Mouse (Mus musculus): ENCODE results near the gene 4930524B15Rik.
"Not testable (repeated sequence)": the region's sequence is repeated elsewhere in the genome, so short reads cannot be mapped to it uniquely, and the experiment has no call there.

4930524B15Rik gene

DNA sequence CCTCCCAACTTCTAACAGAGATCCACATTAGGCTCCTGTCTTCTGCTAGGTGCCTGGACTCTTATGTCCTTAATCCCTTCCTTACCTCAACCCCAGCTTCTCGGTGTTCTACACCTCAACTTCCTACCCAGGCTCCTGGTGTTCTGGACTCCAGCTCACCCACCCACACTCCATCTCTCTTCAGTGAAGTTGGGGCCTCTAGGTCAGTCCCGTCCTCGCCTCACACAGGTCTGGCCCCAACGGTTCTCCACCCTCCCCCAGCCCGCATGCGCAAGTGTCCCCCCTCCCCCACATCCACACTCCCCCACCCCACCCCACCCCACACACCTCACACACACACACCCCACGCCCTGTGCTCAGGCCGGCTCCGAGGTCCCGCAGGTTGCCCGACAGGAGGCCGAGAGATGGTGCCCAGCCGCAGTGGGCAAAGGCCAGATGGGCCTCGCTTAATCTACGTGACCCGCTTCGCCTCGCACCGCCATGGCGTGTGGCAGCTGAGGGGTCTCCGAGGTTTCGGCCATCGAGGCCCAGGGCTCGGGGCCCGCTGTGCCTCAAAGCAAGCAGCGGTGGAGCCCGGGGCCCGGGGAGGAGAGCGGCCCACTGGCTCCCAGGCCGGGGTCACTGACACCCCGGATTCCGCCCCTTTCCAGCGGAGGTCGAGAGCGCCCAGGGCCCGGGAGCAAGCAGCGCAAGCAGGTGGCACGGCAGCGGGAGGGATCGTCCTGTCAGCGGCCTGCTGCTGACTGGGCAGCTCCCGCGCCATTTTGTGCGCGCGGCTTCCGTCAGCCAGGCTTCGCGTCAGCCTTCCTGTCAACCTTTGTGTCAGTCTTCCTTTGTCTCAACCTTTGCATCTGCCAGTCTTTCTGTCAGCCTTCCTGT lies at the start of gene 4930524B15Rik:
Gene 4930524B15Rik (plus strand): TSS at position 337 of the 879 bp plus-strand sequence.
- no peak for DNase-seq (ENCODE audit: low read depth, low spot score)

DNA sequence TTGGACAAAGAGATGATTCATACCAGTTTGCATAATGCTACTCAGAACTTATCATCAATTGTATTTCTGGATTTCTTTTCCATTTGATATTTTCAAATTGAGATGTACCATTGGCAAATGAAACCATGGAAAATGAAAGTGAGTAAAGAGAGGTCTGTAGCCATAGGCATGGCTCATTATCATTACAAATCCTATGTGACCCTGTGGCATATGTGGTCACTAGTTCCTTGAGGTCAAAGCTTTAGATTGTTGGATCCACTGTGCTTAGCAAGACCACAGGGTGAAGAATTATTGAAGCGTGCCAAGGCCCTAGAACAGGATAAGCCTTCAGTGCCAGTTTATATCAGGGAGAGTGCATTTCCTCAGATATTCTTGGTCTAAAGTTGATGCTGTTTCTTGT lies 47.6 kb upstream of the 4930524B15Rik start:
- no peak for DNase-seq (ENCODE audit: low read depth, low spot score)

DNA sequence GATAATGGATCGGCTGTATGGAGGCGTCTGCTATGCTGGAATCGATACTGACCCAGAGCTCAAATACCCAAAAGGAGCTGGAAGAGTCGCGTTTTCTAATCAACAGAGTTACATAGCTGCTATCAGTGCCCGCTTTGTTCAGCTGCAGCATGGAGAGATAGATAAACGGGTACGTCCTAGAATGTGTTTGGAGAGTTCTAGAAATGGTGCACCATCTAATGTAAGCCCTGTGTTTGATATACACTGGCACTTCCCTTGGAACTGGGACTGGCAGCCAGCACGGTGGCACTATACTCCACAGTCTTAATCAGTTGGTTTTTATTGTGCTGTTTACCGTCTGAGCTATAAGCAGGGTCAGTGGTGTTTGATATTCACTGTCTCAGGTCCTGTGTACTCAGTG lies 35.3 kb upstream of the 4930524B15Rik start:
- no peak for DNase-seq (ENCODE audit: low read depth, low spot score)

DNA sequence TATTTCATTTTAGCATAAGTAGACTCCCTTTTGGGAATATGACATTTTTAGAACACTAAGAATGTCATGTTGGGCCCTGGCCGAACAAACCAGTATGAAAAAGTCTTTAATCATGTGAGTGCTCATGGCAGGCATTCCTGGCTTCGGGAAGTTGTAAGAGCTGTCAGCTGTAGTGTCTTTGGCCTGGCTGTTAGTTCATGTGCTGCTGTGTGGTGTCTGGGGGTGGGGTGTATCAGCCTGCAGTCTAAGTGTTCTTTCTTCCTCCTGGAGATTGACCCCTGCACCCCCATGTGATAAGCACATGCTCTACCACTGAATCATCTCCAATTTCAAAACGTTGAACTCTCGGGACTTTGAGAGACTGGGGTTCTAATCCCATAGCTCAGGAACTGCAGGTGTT lies 29.7 kb upstream of the 4930524B15Rik start:
- DNase-seq (ENCODE audit: low read depth, low spot score): no peak

DNA sequence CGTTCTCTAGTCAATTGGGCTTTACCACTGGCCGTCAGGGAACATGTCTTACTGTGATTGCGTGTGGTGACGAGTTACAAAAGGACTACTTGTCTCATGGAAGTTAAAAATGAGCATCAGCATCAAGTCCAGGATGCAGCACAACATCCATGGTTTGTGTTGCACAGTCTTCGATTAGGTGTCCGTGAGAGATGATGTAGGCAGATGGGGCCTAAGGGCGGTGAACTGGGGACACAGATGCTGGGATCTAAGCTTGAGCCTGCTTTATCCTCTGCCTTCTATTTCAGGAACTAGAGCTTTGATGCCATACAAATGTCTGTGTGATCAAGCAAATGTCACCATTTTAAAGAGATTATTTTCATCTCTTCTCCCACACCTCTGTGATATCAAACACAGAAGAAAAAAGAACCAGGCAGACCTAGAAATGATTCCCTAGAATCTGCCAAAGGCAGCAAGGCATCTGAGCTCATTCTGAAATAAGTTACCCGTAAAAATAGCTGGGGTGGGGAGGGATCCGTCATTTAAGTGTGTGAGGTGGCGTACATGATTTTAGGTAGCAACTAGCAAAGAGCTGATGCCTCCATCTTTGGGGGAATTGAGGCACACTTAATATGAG lies 28.4 kb upstream of the 4930524B15Rik start:
- DNase-seq (ENCODE audit: low read depth, low spot score): no peak

DNA sequence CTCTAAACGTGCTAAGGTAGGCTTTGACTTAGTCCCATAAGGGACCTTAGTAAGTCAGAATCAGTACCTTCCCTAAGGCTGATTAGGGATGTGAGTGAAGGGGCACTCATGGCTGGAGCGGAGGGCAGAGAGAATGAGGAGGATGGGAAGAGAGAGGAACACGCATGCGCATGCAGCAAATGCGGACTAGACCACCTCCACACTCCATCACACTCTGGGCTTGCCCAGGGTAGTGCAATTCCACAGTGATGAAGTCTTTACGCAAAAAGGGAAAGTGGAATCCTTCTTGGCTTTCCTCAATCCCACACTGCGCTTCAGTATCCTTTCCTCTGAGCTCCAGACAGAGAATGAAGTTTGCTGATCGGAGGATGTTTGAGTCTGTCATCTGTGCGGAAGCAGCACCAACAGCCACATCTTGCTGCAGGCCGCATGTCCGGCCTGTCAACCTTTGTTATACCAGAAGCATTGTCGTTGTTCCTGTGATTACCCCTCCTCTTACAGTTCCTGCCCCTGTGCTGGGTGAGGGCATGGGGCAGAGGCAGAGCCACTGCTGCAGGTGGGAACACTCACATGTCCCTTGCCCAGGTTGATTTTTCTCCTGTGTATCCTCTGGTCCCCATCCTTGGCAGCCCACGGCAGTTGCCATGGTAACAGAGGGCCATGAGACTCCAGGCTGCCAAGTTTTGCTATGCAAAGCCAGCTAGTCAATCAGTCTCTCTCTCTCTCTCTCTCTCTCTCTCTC lies 24.3 kb upstream of the 4930524B15Rik start:
- no peak for DNase-seq (ENCODE audit: low read depth, low spot score)

DNA sequence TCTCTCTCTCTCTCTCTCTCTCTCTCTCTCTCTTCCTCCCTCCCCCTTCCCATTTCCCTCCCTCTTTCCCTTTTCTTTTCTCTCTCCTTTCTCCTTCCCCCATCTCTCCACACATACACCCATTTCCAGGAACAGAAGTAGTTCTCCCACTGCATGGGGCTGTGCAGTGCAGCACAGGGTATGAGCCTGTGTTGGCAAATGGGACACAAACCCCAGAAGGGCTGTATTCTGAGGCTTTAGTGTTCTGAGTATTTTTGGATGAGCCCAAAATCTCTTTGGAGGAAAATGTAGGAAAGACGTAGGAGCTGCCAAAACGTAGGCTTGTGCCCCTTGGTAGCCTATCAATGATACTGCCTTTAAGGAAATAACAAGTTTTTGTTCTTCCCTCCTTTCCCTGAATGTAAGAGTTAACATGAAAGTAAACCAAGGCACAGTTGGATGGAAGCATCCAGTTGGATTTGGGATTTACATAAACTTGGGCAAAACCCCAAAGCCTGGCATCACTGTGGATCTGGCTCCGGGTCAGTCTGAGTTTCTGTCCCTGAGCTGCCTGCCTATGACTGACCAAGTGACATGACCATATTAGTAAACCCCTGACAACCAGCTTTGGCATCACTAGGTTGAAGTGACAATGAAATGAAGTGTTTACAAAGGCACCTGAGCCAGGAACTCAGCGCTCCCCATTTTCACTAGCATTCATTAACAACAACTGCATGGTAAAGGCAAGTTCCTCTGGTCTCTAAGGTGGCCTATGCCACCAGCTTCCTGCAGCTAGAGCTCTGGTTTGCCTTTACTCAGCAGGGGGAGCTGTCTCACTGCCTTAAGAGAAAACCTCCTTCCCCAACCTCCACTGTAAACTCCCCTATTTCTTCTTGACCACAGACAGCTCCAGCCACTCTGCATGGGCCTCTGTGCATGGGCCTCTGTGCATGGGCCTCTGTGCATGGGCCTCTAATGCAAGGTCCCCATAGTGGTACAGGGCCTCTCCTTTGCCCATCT lies 23.5 kb upstream of the 4930524B15Rik start:
- no peak for DNase-seq (ENCODE audit: low read depth, low spot score)

DNA sequence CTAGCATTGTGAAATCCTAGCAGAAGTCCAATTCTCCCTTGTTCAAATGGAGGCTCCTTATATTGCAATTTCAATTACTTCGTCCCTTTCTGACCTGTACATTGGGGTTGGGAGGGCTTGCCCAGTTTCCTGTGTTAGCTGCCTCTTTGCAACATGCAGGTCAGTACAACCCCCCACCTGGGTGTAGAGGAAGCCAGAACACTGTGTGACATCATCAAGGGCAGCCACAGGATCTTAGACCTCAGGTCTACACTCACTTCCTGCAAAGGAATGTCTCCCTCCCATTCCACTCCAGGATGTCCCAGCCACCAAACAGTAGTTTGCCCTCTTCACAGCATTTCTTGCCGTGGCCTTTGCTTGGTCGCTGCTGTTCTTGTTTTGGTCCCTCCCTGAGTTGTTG lies 19.9 kb upstream of the 4930524B15Rik start:
- DNase-seq (ENCODE audit: low read depth, low spot score): no peak

DNA sequence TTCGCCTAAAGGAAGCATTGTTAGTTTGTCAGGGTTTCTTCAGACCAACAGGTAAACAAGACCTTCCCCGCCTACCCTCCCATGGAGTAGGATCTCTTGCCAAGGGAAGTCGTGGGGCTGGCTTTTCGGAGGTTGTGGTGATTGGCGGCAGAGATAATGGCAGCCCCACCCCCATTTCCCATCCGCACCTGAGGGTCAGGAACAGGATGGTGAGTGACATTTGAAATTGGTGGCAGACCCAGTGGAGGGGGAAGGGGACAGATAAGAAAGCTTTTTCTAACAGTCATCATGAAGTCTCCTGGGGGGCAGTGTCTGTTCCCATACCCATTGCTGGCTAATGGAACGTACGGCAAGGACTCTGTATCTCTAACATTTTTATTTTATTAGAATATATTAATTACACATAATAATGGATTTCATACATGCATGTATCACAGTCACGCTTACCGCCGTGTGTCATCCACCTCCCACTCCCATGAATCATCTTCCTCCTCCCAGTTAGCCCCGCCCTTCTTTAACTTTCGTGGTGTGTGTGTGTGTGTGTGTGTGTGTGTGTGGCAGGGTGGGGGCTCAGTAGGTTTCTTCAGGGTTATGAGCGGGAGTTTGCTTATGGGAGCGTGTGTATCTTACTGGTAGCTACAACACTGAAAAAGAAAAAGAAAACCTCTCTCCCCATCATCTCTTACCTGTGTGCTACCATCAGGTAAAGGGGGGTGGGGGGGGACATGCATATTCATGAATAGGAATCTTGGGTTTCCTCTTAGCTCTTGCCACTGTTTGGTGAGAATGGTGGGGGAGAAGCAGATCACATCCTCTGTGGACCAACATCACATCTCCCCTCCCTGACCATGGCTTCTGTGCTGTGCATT lies 16.7 kb upstream of the 4930524B15Rik start:
- DNase-seq (ENCODE audit: low read depth, low spot score): no peak

DNA sequence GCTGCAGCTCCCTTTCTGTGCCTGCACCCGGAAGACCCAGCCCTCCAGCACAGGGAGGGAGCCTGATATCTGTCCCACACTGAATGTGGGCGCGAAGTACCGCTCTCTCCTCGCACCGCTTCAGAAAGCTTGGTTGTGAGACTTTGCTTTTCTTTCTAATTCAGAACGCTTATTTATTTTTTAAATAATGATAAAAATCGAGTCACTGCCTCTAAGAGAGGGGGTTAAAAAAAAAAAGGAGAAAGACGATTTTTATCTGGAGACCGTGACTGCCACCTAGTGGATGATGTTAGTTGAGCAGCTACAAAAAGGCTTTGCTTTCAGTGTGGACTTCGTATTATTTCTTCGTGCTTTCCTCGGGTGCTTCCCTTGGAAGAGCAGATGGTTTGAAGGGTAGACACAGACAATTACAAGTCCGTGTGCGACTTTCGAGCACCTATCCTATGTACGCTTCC lies 16.0 kb upstream of the 4930524B15Rik start:
- peak; percentile 46 for DNase-seq (ENCODE audit: low read depth, low spot score)

DNA sequence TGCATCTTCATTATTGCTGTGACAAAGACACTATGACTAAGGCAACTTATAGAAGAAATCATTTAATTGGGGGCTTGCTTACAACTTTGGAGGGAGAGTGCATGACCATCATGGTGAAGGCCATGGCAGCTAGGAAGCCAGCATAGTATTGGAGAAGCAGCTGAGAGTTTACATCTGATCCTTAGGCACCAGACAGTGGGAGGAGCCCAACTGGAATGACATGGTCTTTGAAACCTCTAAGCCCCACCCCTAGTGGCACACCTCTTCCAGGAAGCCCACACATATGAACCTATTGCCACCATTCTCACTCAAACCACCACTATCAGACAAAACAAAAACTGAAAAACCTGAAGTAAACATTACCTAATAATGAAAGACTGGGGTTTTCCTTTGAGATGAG lies 5.3 kb upstream of the 4930524B15Rik start:
- DNase-seq (ENCODE audit: low read depth, low spot score): no peak

DNA sequence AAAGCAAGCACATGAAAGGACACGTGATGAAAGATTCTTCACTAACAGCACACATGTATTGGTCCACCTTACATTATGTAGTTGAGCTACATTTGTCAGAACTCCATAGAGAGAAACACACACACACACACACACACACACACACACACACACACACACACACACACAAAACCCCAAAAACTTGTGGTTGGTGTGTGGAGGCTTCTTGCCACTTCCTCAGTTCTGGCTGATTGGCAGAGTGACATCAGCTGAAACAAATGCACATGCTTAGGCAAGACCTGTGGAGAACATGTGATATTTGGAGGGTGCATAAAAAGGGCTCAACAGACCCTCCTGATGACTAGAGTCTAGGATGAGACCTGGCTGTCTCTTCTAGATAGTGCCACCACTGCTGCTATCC lies 1.4 kb upstream of the 4930524B15Rik start:
- DNase-seq (ENCODE audit: low read depth, low spot score): no peak

DNA sequence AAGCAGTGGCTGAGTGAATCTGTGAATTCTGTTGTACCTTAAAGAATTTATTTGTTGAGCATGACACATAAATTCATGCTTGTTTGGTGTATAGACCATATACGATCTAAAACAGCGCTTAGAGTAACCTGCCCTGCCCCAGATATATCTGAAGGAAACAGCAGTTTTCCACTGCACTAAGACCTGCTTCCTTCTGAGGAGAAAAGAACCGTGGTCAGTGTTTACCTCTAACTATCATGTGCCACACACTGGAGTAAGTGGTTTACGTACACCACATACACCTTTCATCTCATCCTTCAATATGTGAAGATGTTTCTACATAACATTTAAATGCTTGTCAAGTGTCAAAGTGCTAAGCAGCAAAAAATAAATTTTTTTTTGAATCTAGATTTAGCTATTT lies 8.7 kb downstream of the 4930524B15Rik start:
- no peak for DNase-seq (ENCODE audit: low read depth, low spot score)

DNA sequence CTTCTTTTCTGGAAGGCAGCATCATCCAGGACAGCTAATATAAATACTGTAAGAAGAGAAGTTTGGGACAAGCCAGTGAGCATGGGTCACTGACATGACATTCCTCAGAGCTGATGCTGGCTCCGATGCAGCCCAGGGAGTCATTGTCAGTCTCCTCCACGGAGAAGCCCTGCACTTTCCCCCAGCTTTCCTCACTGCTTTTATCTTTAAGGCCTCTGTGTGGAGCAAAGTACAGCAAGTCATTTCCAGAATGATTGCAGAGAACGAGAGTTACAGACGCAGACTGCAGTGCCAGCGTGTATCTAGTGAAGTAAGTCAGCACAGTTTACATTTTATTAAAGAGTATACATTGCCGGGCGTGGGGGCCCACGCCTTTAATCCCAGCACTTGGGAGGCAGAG lies 9.4 kb downstream of the 4930524B15Rik start:
- no peak for DNase-seq (ENCODE audit: low read depth, low spot score)

DNA sequence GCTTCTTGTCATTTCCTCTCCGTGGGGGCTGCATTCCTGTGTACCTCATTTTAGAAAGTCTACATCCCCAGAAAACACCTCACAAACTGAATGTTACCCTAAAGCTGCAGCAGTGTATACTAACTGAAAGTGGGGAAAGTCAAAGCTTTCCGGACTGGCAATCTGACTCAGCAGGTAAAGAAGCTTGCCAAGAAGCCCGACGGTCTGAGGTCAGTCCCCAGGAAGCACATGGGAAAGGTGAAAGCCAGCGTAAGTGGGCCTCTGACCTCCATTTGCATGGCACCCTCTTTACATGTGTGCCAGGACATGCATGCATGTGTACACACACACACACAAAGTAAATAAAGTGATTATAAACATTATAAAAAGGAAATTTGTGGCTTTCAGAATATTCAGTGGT lies 10.3 kb downstream of the 4930524B15Rik start:
- no peak for DNase-seq (ENCODE audit: low read depth, low spot score)

DNA sequence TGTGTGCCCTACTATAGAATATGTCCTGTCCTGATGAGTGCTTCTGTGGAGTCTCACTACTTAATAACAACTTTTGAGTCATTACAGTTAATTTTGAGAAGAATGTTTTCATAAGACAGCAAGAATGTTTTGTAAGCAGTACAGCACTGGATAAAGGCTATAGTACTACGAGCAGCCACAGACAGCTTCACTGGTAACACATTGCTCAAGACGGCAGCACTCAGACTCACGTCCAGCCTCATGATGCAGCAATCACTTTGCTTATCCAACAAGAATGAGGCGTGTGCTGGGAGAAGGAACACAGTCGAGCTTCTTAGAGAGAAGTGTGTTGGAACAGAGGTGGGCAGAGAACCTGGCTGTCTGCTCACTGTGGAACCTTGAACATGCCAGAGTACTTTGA lies 10.7 kb downstream of the 4930524B15Rik start:
- DNase-seq (ENCODE audit: low read depth, low spot score): no peak

DNA sequence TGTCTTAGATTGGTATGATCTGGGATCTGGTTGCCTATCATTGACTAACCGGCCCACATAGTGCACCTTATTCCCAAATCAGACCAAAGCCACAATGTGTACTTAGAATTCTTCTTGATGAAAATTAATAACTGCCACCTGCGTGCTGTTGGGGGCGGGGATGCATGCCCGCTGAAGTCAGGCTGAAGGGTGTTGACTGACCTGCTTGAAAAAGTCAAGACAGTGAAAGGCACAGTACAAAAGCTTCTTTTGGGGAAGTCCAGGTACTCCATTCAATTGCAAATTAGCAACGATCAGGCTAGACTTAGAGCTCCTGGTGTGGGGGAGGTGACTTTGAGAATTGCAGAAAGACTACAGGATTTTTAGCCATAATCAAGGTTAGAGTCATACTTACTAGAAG lies 14.7 kb downstream of the 4930524B15Rik start:
- DNase-seq (ENCODE audit: low read depth, low spot score): not testable (repeated sequence)

DNA sequence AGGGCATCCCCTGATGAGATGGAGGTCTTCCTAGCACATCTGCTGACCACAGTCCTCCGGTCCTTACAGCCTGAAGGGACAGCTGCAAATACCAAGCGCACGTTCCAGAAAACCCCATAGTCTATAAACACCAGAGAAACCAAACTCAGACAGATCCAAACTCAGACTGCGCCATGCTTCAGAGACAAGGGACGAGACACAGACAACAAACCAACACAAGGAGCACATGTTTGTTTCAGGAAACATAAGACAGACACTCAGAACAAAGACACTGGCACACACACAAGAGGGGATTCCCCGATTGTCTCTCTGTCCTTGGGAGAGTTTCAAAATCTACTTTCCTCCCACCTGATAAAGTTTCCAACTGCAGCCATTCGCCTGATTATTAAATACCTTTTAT lies 16.4 kb downstream of the 4930524B15Rik start:
- DNase-seq (ENCODE audit: low read depth, low spot score): no peak

DNA sequence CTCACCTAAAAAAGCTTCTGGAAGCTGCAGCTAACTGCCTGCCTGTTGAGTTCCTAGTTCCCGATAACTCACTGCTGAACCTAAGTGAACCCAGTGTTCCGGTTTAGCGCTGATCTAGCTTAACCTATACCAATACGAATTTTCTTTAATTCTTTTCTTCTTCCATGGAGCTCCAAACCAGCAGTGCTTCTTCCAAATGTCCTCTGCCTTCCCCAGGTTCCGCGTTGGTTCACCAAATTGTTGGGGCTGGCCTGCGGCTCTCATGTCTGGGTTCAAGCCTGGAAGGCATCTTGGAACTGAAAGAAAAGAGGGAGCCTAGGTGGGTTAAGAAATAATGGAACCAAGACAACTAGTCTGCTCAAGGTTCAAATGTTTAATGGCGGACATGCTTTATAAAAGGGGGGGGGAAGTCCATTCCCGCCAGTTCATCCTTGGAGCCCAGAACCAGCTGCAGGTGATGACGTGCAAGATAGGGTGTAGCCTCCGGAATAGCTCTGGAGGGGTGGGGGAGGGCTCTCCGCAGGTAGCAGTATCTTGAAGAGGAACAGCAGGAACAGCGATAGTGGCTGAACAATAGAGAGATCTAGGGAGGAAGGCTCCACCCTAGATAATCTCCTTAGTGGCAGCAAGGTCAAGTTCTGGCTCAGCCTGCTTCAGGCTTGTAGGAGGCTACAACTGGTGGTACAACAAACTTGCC lies 17.0 kb downstream of the 4930524B15Rik start:
- peak; percentile 79 for DNase-seq (ENCODE audit: low read depth, low spot score)

DNA sequence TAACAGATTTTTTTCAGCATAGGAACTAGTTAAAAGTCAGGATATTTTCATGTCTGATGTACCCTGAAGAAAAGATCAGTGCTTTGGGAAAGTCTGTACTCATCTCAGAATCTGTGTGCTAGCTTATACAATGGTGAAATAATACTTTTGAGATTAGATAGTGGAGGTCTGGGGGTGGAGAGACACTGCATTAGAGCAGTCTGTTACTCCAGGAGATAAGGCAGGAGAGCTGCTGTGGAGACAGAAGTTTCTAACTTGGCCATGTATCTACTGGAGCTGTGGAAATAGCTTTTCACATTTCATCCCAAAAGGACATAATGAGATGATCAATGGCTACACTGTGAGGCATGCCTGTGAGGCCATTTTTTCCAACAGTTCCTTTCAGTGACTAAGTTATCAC lies 17.9 kb downstream of the 4930524B15Rik start:
- DNase-seq (ENCODE audit: low read depth, low spot score): no peak

All from WW6 (cell line).